Mouse (Mus musculus) small intestine, adult 2 months (tissue): ENCODE data around the gene Pcna. TPM values are rescaled to one million over a fixed set of nuclear protein-coding genes. Genes with fewer than 3 reads are reported as not detected.

Source experiments
- H3K27ac ChIP-seq: fragments of 200-500 bp; 2 replicates; pipeline ENCODE4 v1.5.1; 2012; ENCODE audit warnings: low read depth, low read length, control low read depth, inconsistent platforms; ENCODE audit not compliant: insufficient read depth
- H3K27me3 ChIP-seq: fragments of 200-500 bp; 2 replicates; pipeline ENCODE4 v1.6.1; 2012; ENCODE audit warnings: mild to moderate bottlenecking, moderate library complexity, low read length, inconsistent platforms; ENCODE audit not compliant: control insufficient read depth, insufficient read depth
- H3K36me3 ChIP-seq: fragments of 200-500 bp; 2 replicates; pipeline ENCODE4 v1.6.1; 2012; ENCODE audit warnings: mild to moderate bottlenecking, low read length, control low read depth, inconsistent platforms; ENCODE audit not compliant: control insufficient read depth, insufficient read depth
- H3K4me1 ChIP-seq: fragments of 200-500 bp; 2 replicates; pipeline ENCODE4 v1.6.1; 2012; ENCODE audit warnings: low read length, inconsistent platforms, mixed read lengths; ENCODE audit not compliant: control insufficient read depth, insufficient read depth, insufficient read length
- H3K4me3 ChIP-seq: fragments of 200-500 bp; 2 replicates; pipeline ENCODE4 v1.5.1; 2012; ENCODE audit warnings: low read depth, mild to moderate bottlenecking, control low read depth, inconsistent platforms, low read length, moderate library complexity
- CTCF ChIP-seq: fragments of 200-500 bp; IDR thresholded peaks from 2 replicates; pipeline ENCODE4 v1.5.1; 2012; ENCODE audit warnings: low read depth, mild to moderate bottlenecking, control low read depth, inconsistent platforms, low read length, moderate library complexity, mixed read lengths; ENCODE audit not compliant: insufficient replicate concordance, insufficient read length; ENCODE audit errors: extremely low read depth
- POLR2A ChIP-seq: fragments of 200-500 bp; IDR thresholded peaks from 2 replicates; pipeline ENCODE4 v1.6.1; 2012; ENCODE audit warnings: low read depth, mild to moderate bottlenecking, control low read depth, inconsistent platforms, low read length, moderate library complexity
- WGBS: fragments of 180-500 bp; shearing (Covaris S2); methylation state at CpG from one replicate; pipeline ENCODE4 v1.1.7; 2018; 5-methylcytosine and 5-hydroxymethylcytosine counted together
- polyA plus RNA-seq: library from polyadenylated mRNA; depleted of rRNA; stranded (reverse); fragments of >200 nt; gene quantifications from 2 replicates; pipeline ENCODE4 v1.2.3, GENCODE M21; 2012

Gene Pcna
- polyA plus RNA-seq, 1 experiment: 54.9 TPM

GRCm38 (mm10) chr2:132281560-132282452, 28.7 kb upstream of the Pcna start:
- H3K4me1 ChIP-seq: peaks cover 16% of the 10 kb centered on the region; the same call in 1 of the 2 replicates
- TF ChIP-seq POLR2A: no peak
- TF ChIP-seq CTCF: no peak
- H3K27ac ChIP-seq: peak overlapping the region; percentile 52
- WGBS: 45% methylated on average over 10 of the region's 10 CpGs
- no peaks in the 10 kb centered on the region for H3K27me3 ChIP-seq
- H3K4me3 ChIP-seq: no peak overlapping the region
- peaks cover 3% of the 10 kb centered on the region; the same call in 1 of the 2 replicates for H3K36me3 ChIP-seq

GRCm38 (mm10) chr2:132280518-132281120, 27.5 kb upstream of the Pcna start:
- Histone ChIP-seq H3K27ac (no peak overlapping the region), H3K4me3 (no peak overlapping the region), H3K27me3 (no peaks in the 10 kb centered on the region), H3K4me1 (peaks cover 16% of the 10 kb centered on the region; the same call in 1 of the 2 replicates), H3K36me3 (peaks cover 3% of the 10 kb centered on the region; the same call in 1 of the 2 replicates)
- TF ChIP-seq CTCF (no peak), POLR2A (no peak)
- WGBS: 91% methylated on average over 10 of the region's 10 CpGs

- H3K27ac ChIP-seq: no peak overlapping the region
- 78% methylated on average over 4 of the region's 4 CpGs for WGBS
- H3K4me1 ChIP-seq: peaks cover 13% of the 10 kb centered on the region; the same call in 1 of the 2 replicates
- H3K27me3 ChIP-seq: no peaks in the 10 kb centered on the region
- peaks cover 3% of the 10 kb centered on the region; the same call in 1 of the 2 replicates for H3K36me3 ChIP-seq
- TF ChIP-seq POLR2A (no peak), CTCF (no peak)
- no peak overlapping the region for H3K4me3 ChIP-seq
Measured at GRCm38 (mm10) chr2:132279978-132280377, 26.9 kb upstream of the Pcna start.

DNA sequence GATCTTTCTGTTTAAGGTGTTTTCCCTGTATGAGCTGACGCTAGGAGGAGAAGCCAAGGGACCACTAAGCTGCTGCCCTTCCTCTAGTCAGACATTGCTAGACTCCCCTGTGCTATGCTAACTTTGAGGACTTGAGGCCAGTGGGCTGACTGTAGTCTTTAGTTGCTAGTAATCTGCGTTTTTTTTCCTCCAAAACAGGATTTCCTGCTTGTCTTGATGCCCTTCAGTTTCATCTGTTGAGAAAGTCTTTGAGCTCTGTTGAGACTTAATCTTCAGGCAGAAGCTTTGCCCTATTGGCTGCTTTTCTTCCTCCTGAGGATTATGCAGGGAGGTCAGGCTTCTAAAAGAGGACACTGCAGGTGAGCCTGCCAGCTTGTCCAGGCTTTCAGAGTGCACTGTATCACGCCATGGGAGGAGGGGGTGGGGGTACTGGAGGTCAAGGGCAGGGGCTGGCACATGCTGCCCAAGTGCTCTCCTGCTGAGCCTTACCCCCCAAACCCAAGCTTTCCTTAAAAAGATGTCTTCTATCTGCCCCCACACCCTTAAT, 26.3 kb upstream of the Pcna start:
- Histone ChIP-seq H3K27ac (no peak overlapping the region), H3K4me1 (peaks cover 10% of the 10 kb centered on the region; the same call in 1 of the 2 replicates), H3K36me3 (peaks cover 3% of the 10 kb centered on the region; the same call in 1 of the 2 replicates), H3K27me3 (no peaks in the 10 kb centered on the region), H3K4me3 (no peak overlapping the region)
- 77% methylated on average over 3 of the region's 3 CpGs for WGBS
- no peak for TF ChIP-seq POLR2A
- no peak for TF ChIP-seq CTCF

- Histone ChIP-seq H3K4me1 (peaks cover 8% of the 10 kb centered on the region; the same call in 1 of the 2 replicates), H3K27ac (no peak overlapping the region), H3K27me3 (no peaks in the 10 kb centered on the region), H3K4me3 (no peak overlapping the region), H3K36me3 (peaks cover 3% of the 10 kb centered on the region; the same call in 1 of the 2 replicates)
- TF ChIP-seq POLR2A: no peak
- TF ChIP-seq CTCF: no peak
- 84% methylated on average over 8 of the region's 8 CpGs for WGBS
Measured at GRCm38 (mm10) chr2:132278273-132278853, 25.2 kb upstream of the Pcna start.

DNA sequence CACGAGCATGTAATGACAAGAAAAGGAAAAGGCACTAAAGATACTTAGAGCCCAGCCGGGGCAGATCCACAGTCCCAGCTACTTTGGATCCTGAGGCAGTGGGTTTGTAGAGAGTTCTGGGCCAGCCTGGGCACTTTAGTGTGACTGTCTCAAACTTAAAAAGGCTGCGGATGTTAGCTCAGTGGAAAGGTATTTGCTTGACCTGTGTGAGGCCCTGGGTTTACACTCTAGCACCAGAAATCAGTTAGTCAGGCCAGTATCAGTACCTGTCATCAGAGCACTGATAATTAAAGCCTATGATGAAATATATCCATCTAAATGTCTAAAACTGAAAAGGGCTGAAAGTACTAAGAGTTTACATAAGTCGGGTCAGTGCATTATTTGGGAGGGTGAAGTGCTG, 23.1 kb upstream of the Pcna start:
- no peak for TF ChIP-seq POLR2A
- no peak for TF ChIP-seq CTCF
- WGBS: 62% methylated on average over 4 of the region's 4 CpGs
- Histone ChIP-seq H3K27ac (no peak overlapping the region), H3K36me3 (peaks cover 3% of the 10 kb centered on the region; the same call in 1 of the 2 replicates), H3K4me3 (no peak overlapping the region), H3K27me3 (no peaks in the 10 kb centered on the region), H3K4me1 (peaks cover 2% of the 10 kb centered on the region; the same call in 1 of the 2 replicates)
